Mouse (Mus musculus) brain, embryonic 14.5 days (tissue): ENCODE measurements at regions not wholly inside any gene's neighbourhood (a gene's known extent, or its start where the extent isn't known, plus 50 kb on each side); places are given as distances from the start of the nearest gene placed in this dataset.

ENCODE experiments used
- DNase-seq: peaks from one replicate; pipeline ENCODE4 v3.0.0-alpha.2; 2011; ENCODE audit warnings: low read depth
- CTCF ChIP-seq: fragments of 200-500 bp; IDR thresholded peaks from 2 replicates; pipeline ENCODE4 v1.5.1; 2012; ENCODE audit warnings: inconsistent platforms, mild to moderate bottlenecking, moderate library complexity, borderline replicate concordance; ENCODE audit not compliant: insufficient read depth, insufficient read length; ENCODE audit errors: extremely low read depth
- POLR2A ChIP-seq: fragments of 200-500 bp; IDR thresholded peaks from 2 replicates; pipeline ENCODE4 v1.6.1; 2012; ENCODE audit warnings: mild to moderate bottlenecking, inconsistent platforms, borderline replicate concordance; ENCODE audit not compliant: poor library complexity, insufficient read depth, insufficient read length, severe bottlenecking; ENCODE audit errors: extremely low read depth

GRCm38 (mm10) chr16:29033357-29033756 lies 103.9 kb upstream of the Mb21d2 start:
- DNase-seq = no peak
- TF ChIP-seq POLR2A (no peak), CTCF (no peak)

GRCm38 (mm10) chr16:29027856-29028255 lies 98.4 kb upstream of the Mb21d2 start:
- no peak for DNase-seq

GRCm38 (mm10) chr16:29001249-29001648 lies 71.8 kb upstream of the Mb21d2 start:
- TF ChIP-seq POLR2A = no peak
- TF ChIP-seq CTCF = no peak
- peak; percentile 86 for DNase-seq

More at GRCm38 (mm10) chr16:29027856-29028255, 98.4 kb upstream of the Mb21d2 start:
- no peak for TF ChIP-seq POLR2A
- no peak for TF ChIP-seq CTCF

- no peak for DNase-seq
These were observed 70.2 kb upstream of the Mb21d2 start for GRCm38 (mm10) chr16:28999641-29000040.

GRCm38 (mm10) chr16:28996629-28997028 lies 67.2 kb upstream of the Mb21d2 start:
- TF ChIP-seq CTCF (no peak), POLR2A (no peak)
- no peak for DNase-seq

More at GRCm38 (mm10) chr16:28999641-29000040, 70.2 kb upstream of the Mb21d2 start:
- no peak for TF ChIP-seq POLR2A
- TF ChIP-seq CTCF = no peak

GRCm38 (mm10) chr16:28990666-28991065 lies 61.2 kb upstream of the Mb21d2 start:
- no peak for DNase-seq

GRCm38 (mm10) chr16:28984931-28985330 lies 55.5 kb upstream of the Mb21d2 start:
- no peak for TF ChIP-seq POLR2A
- no peak for TF ChIP-seq CTCF
- no peak for DNase-seq

More at GRCm38 (mm10) chr16:28990666-28991065, 61.2 kb upstream of the Mb21d2 start:
- TF ChIP-seq POLR2A (no peak), CTCF (no peak)

GRCm38 (mm10) chr16:28982901-28983300 lies 53.4 kb upstream of the Mb21d2 start:
- TF ChIP-seq CTCF = no peak
- TF ChIP-seq POLR2A = no peak
- no peak for DNase-seq
